Mouse (Mus musculus) MEL (cell line): ENCODE results near the gene Sipa1l1.

ENCODE experiments used
- CTCF ChIP-seq, 3 experiments: IDR thresholded peaks in 2 of 3; conservative IDR thresholded peaks in 1 of 3; 2 replicates each; pipeline ENCODE4 v1.5.1; 2011 to 2012; ENCODE audit warnings: low read length in 3 of 3, low read depth in 2 of 3, mild to moderate bottlenecking in 2 of 3, improper control_type of control experiment in 1 of 3, inconsistent platforms in 1 of 3, mixed read lengths in 1 of 3, moderate library complexity in 1 of 3; ENCODE audit not compliant: control insufficient read depth in 1 of 3, insufficient read depth in 1 of 3, poor library complexity in 1 of 3, severe bottlenecking in 1 of 3
- GATA1 ChIP-seq: IDR thresholded peaks from 2 replicates; pipeline ENCODE4 v1.6.1; 2011; ENCODE audit warnings: low read depth, low read length, improper control_type of control experiment
- MYC ChIP-seq: IDR thresholded peaks from 2 replicates; pipeline ENCODE4 v1.6.1; 2011; ENCODE audit warnings: low read depth, mild to moderate bottlenecking, low read length, improper control_type of control experiment, moderate library complexity
- ZMIZ1 ChIP-seq: IDR thresholded peaks from 2 replicates; pipeline ENCODE4 v1.6.1; 2012; ENCODE audit warnings: low read depth, mild to moderate bottlenecking, inconsistent platforms, low read length, improper control_type of control experiment, moderate library complexity

- no peak for TF ChIP-seq MYC
- no peak for TF ChIP-seq CTCF (IDR thresholded peaks at IDR 0.05 in 2 of 3, conservative IDR thresholded peaks at IDR 0.05 in 1 of 3; ENCODE audit: control insufficient read depth in 1 of 3, insufficient read depth in 1 of 3, low read depth in 2 of 3, low read length in 3 of 3, poor library complexity in 1 of 3, severe bottlenecking in 1 of 3)
- no peak for TF ChIP-seq ZMIZ1
- TF ChIP-seq GATA1 = no peak
Observed at GRCm38 (mm10) chr12:82286804-82287203, 117.7 kb downstream of the Sipa1l1 start.
